Mouse (Mus musculus) cortical plate, adult 2 months (tissue): ENCODE measurements around the gene Hdhd3.

ENCODE experiments used
- CTCF ChIP-seq: fragments of 200-500 bp; IDR thresholded peaks from 2 replicates; pipeline ENCODE4 v1.5.1; 2011; ENCODE audit warnings: mild to moderate bottlenecking, control low read depth, low read length; ENCODE audit not compliant: insufficient read depth; ENCODE audit errors: extremely low read depth
- POLR2A ChIP-seq: fragments of 200-500 bp; IDR thresholded peaks from 2 replicates; pipeline ENCODE4 v1.6.1; 2011; ENCODE audit warnings: mild to moderate bottlenecking, low read length, control low read depth; ENCODE audit not compliant: insufficient read depth; ENCODE audit errors: extremely low read depth

GRCm38 (mm10) chr4:62454995-62455394 lies 48.3 kb downstream of the Hdhd3 start:
- no peak for TF ChIP-seq POLR2A
- peak; percentile 57 for TF ChIP-seq CTCF
